Mouse (Mus musculus) intestine, embryonic 14.5 days (tissue): ENCODE data around the gene Pan2. TPM values are rescaled to one million over a fixed set of nuclear protein-coding genes. Genes with fewer than 3 reads are reported as not detected.
A peak's percentile ranks its signal among the peaks of the same experiment; 100 is the strongest.
"Not testable (repeated sequence)": the region's sequence is repeated elsewhere in the genome, so short reads cannot be mapped to it uniquely, and the experiment has no call there.

Experiments
- ATAC-seq: fragments of 200-750 bp; cut with Nextera tagmentation; replicated peaks from 2 replicates; pipeline ENCODE4 v1.8.0; 2017; ENCODE audit warnings: low read depth, moderate number of reproducible peaks, moderate TSS enrichment, moderate library complexity; ENCODE audit not compliant: low FRiP score, low TSS enrichment
- DNase-seq: peaks from one replicate; pipeline ENCODE4 v3.0.0-alpha.2; 2018; ENCODE audit warnings: low spot score
- H3K27ac ChIP-seq: fragments of 300-500 bp; sonication (generic); 2 replicates; pipeline ENCODE4 v1.5.1; 2014; ENCODE audit warnings: low read depth, mild to moderate bottlenecking, control low read depth
- H3K27me3 ChIP-seq: fragments of 300-500 bp; sonication (generic); replicated peaks from 2 replicates; pipeline ENCODE4 v1.6.1; 2014; ENCODE audit warnings: low read length, control low read depth; ENCODE audit not compliant: control insufficient read depth, insufficient read depth
- H3K36me3 ChIP-seq: fragments of 300-500 bp; sonication (generic); 2 replicates; pipeline ENCODE4 v1.6.1; 2014; ENCODE audit warnings: low read length, control low read depth; ENCODE audit not compliant: control insufficient read depth, insufficient read depth
- H3K4me1 ChIP-seq: fragments of 300-500 bp; sonication (generic); replicated peaks from 2 replicates; pipeline ENCODE4 v1.6.1; 2014; ENCODE audit warnings: low read length, control low read depth, mixed read lengths; ENCODE audit not compliant: control insufficient read depth, insufficient read depth
- H3K4me2 ChIP-seq: fragments of 300-500 bp; sonication (generic); 2 replicates; pipeline ENCODE4 v1.6.1; 2014; ENCODE audit warnings: low read length
- H3K4me3 ChIP-seq: fragments of 300-500 bp; sonication (generic); 2 replicates; pipeline ENCODE4 v1.5.1; 2014; ENCODE audit warnings: low read depth, low read length, control low read depth, mixed read lengths
- H3K9ac ChIP-seq: fragments of 300-500 bp; sonication (generic); 2 replicates; pipeline ENCODE4 v1.6.1; 2014; ENCODE audit warnings: mild to moderate bottlenecking, low read length
- H3K9me3 ChIP-seq: fragments of 300-500 bp; sonication (generic); 2 replicates; pipeline ENCODE4 v1.6.1; 2016; ENCODE audit warnings: low read length, control low read depth; ENCODE audit not compliant: control insufficient read depth
- WGBS: fragments of 180-500 bp; shearing (Covaris S2); extraction: QIAGEN DNeasy Blood & Tissue Kit; methylation state at CpG from one replicate; pipeline ENCODE4 v1.1.7; 2014; 5-methylcytosine and 5-hydroxymethylcytosine counted together
- polyA plus RNA-seq: library from polyadenylated mRNA; unstranded; fragments of >200 nt; fragmentation: Nextera tagmentation; extraction: Ambion mirVana; gene quantifications from 2 replicates; pipeline ENCODE4 v1.2.1, GENCODE M21; 2014

Pan2 gene
- polyA plus RNA-seq, result 32.7 and 35.0 TPM in 2 replicates

- peak; percentile 99 for ATAC-seq
- H3K4me3 ChIP-seq, result peak within 1 kb of the TSS; percentile 63
- H3K9ac ChIP-seq, result peak within 1 kb of the TSS; percentile 91
- H3K36me3 ChIP-seq, result peaks cover 20% of the 10 kb centered on the region
- WGBS, result 2% methylated on average over 37 of the region's 37 CpGs
- peak; percentile 100 for DNase-seq
- H3K4me1 ChIP-seq, result peaks cover 13% of the 10 kb centered on the region
- H3K4me2 ChIP-seq, result peak within 1 kb of the TSS; percentile 86
- H3K9me3 ChIP-seq, result no peaks in the 10 kb centered on the region
- H3K27me3 ChIP-seq, result no peaks in the 10 kb centered on the region
- peak within 1 kb of the TSS; percentile 85 for H3K27ac ChIP-seq
These were observed at the start of gene Pan2 for GRCm38 (mm10) chr10:128303126-128304021. Gene Pan2, plus strand, starts transcription at chr10:128303335.

GRCm38 (mm10) chr10:128253677-128254255 lies 49.4 kb upstream of the Pan2 start, which contains the start of gene Apon:
Gene Apon, plus strand, starts transcription at chr10:128254096.
- Histone ChIP-seq H3K4me2 (no peak within 1 kb of the TSS), H3K4me1 (no peaks in the 10 kb centered on the region), H3K27me3 (no peaks in the 10 kb centered on the region), H3K4me3 (no peak within 1 kb of the TSS), H3K27ac (no peak within 1 kb of the TSS), H3K9me3 (no peaks in the 10 kb centered on the region), H3K9ac (no peak within 1 kb of the TSS), H3K36me3 (peaks cover 43% of the 10 kb centered on the region)
- WGBS, result 82% methylated on average over 4 of the region's 4 CpGs
- DNase-seq, result no peak
- ATAC-seq, result no peak

GRCm38 (mm10) chr10:128255925-128256324 lies 47.2 kb upstream of the Pan2 start:
- WGBS, result 87% methylated on average over 8 of the region's 8 CpGs
- ATAC-seq (no peak), DNase-seq (no peak)
- Histone ChIP-seq H3K27me3 (no peaks in the 10 kb centered on the region), H3K9me3 (no peaks in the 10 kb centered on the region), H3K4me3 (no peak overlapping the region), H3K9ac (no peak overlapping the region), H3K36me3 (peaks cover 23% of the 10 kb centered on the region), H3K4me1 (no peaks in the 10 kb centered on the region), H3K27ac (no peak overlapping the region), H3K4me2 (no peak overlapping the region)

GRCm38 (mm10) chr10:128256328-128256727 lies 46.8 kb upstream of the Pan2 start:
- ATAC-seq (no peak), DNase-seq (no peak)
- Histone ChIP-seq H3K36me3 (peaks cover 19% of the 10 kb centered on the region), H3K4me2 (no peak overlapping the region), H3K9ac (no peak overlapping the region), H3K9me3 (no peaks in the 10 kb centered on the region), H3K4me3 (no peak overlapping the region), H3K27me3 (no peaks in the 10 kb centered on the region), H3K4me1 (no peaks in the 10 kb centered on the region), H3K27ac (no peak overlapping the region)
- WGBS, result 87% methylated on average over 8 of the region's 8 CpGs

- no peaks in the 10 kb centered on the region for H3K9me3 ChIP-seq
- no peaks in the 10 kb centered on the region for H3K27me3 ChIP-seq
- no peak overlapping the region for H3K4me3 ChIP-seq
- no peak overlapping the region for H3K9ac ChIP-seq
- H3K4me1 ChIP-seq, result no peaks in the 10 kb centered on the region
- DNase-seq (no peak), ATAC-seq (no peak)
- H3K27ac ChIP-seq, result no peak overlapping the region
- no peaks in the 10 kb centered on the region for H3K36me3 ChIP-seq
- WGBS, result 72% methylated on average over 4 of the region's 4 CpGs
- no peak overlapping the region for H3K4me2 ChIP-seq
These were observed 44.2 kb upstream of the Pan2 start for GRCm38 (mm10) chr10:128258953-128259352.

- no peak for ATAC-seq
- Histone ChIP-seq H3K4me3 (no peak overlapping the region), H3K27ac (no peak overlapping the region), H3K36me3 (no peaks in the 10 kb centered on the region), H3K4me1 (no peaks in the 10 kb centered on the region), H3K9ac (no peak overlapping the region), H3K27me3 (no peaks in the 10 kb centered on the region), H3K4me2 (no peak overlapping the region), H3K9me3 (no peaks in the 10 kb centered on the region)
- WGBS, result 87% methylated on average over 5 of the region's 5 CpGs
- no peak for DNase-seq
These were observed 43.2 kb upstream of the Pan2 start for GRCm38 (mm10) chr10:128259946-128260345.

- not testable (repeated sequence) for H3K36me3 ChIP-seq, ATAC-seq, H3K4me2 ChIP-seq, DNase-seq, H3K27me3 ChIP-seq, H3K27ac ChIP-seq, H3K4me1 ChIP-seq, H3K4me3 ChIP-seq, H3K9ac ChIP-seq, H3K9me3 ChIP-seq
- 80% methylated on average over 7 of the region's 7 CpGs for WGBS
These were observed 42.8 kb upstream of the Pan2 start for GRCm38 (mm10) chr10:128260376-128260775.

- H3K4me2 ChIP-seq, result no peak overlapping the region
- H3K27me3 ChIP-seq, result no peaks in the 10 kb centered on the region
- no peak overlapping the region for H3K9ac ChIP-seq
- H3K27ac ChIP-seq, result no peak overlapping the region
- no peak overlapping the region for H3K4me3 ChIP-seq
- DNase-seq (no peak), ATAC-seq (no peak)
- no peaks in the 10 kb centered on the region for H3K9me3 ChIP-seq
- H3K4me1 ChIP-seq, result no peaks in the 10 kb centered on the region
- WGBS, result 74% methylated on average over 22 of the region's 22 CpGs
- no peaks in the 10 kb centered on the region for H3K36me3 ChIP-seq
These were observed 40.8 kb upstream of the Pan2 start for GRCm38 (mm10) chr10:128262300-128262699.
